Mouse (Mus musculus): Measurements from ENCODE around the gene Tbc1d10a.

Gene Tbc1d10a

GRCm38 (mm10) chr11:4237389-4237912, 50.9 kb downstream of the Tbc1d10a start:
- no peak for DNase-seq (ENCODE audit: low spot score in 2 of 2)

- no peak for DNase-seq (ENCODE audit: low spot score in 2 of 2)
Measured at GRCm38 (mm10) chr11:4238167-4238566, 51.6 kb downstream of the Tbc1d10a start.

- DNase-seq (ENCODE audit: low spot score in 2 of 2), result no peak
Measured at GRCm38 (mm10) chr11:4239691-4240090, 53.1 kb downstream of the Tbc1d10a start.

DNA sequence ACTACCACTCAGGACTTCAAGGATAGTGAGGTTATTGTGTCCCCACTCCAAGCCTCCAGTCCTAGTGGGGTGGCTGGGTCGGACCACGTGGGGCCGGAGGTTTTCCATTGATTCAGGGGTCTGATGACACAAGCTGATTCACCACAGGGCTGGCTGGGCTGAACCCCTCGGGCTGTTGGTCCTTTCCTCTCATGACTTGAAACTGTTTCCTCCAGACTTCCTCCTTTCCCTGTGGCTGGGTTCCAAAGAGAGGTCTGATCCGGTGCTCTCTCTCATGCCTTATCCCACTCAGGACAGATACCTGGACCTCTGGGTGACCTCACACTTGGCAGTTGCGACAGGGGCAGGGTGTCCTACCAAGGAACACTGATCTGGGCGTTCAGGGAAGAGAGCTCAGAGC, 53.6 kb downstream of the Tbc1d10a start:
- DNase-seq (ENCODE audit: low spot score in 2 of 2), result no peak

GRCm38 (mm10) chr11:4241180-4241579, 54.6 kb downstream of the Tbc1d10a start:
- DNase-seq (ENCODE audit: low spot score in 2 of 2), result no peak

GRCm38 (mm10) chr11:4246126-4246525, 59.5 kb downstream of the Tbc1d10a start:
- DNase-seq (ENCODE audit: low spot score in 2 of 2), result no peak

GRCm38 (mm10) chr11:4246623-4247022, 60.0 kb downstream of the Tbc1d10a start:
- DNase-seq (ENCODE audit: low spot score in 2 of 2), result no peak

DNA sequence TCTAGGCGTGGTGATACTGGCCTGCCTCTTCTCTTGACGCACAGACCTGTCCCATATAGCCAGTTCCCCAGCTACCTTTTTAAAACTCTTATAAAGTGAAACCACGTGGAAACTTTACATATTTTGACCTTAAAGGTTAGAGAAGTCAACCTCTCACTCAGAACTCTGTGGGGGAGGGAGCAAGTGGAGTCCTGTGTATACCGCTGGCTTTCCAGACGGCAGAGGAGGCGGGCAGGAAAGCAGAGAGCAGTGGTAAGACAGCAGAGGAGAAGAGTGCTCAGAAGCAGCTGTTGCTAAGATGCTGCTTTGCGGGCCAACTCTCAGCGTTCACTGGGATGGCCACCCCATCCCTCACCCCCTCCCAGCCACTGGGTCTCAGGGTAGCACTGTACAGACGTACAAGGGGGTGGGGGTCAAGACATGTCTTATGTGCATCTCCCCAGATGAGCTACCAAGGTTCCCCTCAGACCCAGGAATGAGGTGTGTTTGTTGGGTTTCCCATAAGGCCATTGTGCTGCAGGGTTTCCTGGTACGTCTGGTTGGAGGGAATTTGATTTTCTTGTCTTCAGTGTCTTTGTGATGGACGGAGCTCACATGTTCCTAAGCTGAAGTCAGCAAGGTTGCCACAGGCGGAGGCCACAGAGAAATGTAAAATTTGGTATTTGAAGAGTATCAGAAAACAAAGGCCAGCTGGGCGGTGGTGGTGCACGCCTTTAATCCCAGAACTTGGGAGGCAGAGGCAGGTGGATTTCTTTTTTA, 60.8 kb downstream of the Tbc1d10a start:
- no peak for DNase-seq (ENCODE audit: low spot score in 2 of 2)

- DNase-seq (ENCODE audit: low spot score in 2 of 2), result no peak
Measured at GRCm38 (mm10) chr11:4249151-4249550, 62.6 kb downstream of the Tbc1d10a start.

DNA sequence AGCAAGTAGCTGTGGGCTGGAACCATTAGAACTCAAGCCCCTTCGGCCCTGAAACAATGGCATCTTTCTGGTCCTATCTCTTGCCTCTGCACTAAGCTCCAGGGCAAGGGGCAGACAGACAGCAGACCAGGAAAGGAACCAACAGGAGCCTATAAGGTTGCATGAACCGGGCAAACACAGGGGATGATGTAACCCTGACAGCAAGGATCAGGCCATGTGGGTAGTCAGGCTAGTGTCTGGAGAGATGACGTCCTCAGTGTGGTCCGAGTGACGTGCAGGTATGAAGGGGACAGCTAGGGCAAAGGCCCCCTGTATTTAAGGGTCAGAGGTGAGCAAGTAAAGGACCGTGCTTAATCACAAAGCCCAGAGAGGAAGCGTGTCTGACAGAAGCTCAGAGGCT, 63.7 kb downstream of the Tbc1d10a start:
- DNase-seq (ENCODE audit: low spot score in 2 of 2), result no peak

GRCm38 (mm10) chr11:4251376-4251775, 64.8 kb downstream of the Tbc1d10a start:
- no peak for DNase-seq (ENCODE audit: low spot score in 2 of 2)

DNA sequence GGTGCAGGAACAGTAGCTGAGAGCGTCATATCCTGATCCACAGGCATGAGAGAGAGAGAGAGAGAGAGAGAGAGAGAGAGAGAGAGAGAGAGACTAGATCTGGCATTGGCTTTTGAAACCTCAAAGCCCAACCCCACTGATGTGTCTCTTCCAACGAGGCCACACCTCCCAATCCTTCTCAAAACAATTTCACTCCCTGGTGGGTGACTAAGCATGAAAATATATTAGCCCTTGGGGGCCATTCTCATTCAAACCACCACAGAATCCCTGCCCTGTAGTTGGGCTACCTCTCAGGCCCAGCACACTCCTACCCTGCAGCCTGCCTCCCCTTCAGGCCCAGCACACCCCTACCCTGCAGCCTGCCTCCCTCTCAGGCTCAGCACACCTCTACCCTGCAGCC, 66.3 kb downstream of the Tbc1d10a start:
- DNase-seq (ENCODE audit: low spot score in 2 of 2), result no peak

DNA sequence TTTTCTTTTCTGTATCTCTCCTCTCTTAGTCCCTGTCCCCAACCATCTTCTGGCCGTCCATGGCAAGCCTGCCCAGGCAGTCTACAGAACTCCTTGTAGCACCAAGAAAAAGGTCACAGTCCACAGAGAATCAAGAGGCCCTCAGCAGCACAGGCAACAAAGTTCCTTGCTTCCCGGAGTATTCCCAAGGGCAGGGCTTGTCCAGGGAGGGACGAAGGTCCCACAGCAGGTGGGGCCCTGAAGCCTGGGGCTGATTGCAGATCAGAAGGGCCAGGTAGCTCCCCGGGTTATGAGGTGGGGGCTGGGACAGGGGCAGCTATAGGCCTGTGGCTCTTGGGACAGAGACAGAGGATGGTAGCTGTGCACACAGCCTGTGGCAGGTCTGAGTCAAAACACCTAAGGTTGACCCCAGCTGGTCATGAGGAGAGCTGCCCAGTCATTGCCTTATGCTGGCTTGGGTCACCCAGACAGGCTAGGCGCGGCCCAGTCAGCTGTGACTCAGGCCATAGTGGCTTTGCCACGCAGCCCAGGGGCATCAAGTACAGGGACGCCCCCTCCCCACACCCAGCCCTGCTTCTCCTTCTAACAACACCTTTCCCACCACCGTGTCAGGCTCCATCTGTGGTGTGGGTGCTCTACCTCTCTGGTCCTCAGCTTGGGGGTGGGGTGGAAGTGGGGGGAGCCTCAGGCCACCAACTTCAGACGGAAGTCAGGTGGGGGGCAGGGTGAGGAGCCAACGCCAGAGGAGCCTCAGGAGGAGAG, 70.4 kb downstream of the Tbc1d10a start, which contains the start of gene Lif:
Gene Lif, plus strand, starts transcription at position 712 of the 762 bp plus-strand sequence.
- no peak for DNase-seq (ENCODE audit: low spot score in 2 of 2)

GRCm38 (mm10) chr11:4257756-4258155, 71.2 kb downstream of the Tbc1d10a start:
- no peak for DNase-seq (ENCODE audit: low spot score in 2 of 2)

GRCm38 (mm10) chr11:4258657-4259082, 72.1 kb downstream of the Tbc1d10a start:
- peak; percentile 86 to 87 for DNase-seq (ENCODE audit: low spot score in 2 of 2)

GRCm38 (mm10) chr11:4260463-4261187, 74.0 kb downstream of the Tbc1d10a start:
- DNase-seq (ENCODE audit: low spot score in 2 of 2), result no peak

GRCm38 (mm10) chr11:4261188-4261494, 74.6 kb downstream of the Tbc1d10a start:
- DNase-seq (ENCODE audit: low spot score in 2 of 2), result peak in 1 of 2 experiments; percentile 28

GRCm38 (mm10) chr11:4261969-4262368, 75.4 kb downstream of the Tbc1d10a start:
- no peak for DNase-seq (ENCODE audit: low spot score in 2 of 2)

DNA sequence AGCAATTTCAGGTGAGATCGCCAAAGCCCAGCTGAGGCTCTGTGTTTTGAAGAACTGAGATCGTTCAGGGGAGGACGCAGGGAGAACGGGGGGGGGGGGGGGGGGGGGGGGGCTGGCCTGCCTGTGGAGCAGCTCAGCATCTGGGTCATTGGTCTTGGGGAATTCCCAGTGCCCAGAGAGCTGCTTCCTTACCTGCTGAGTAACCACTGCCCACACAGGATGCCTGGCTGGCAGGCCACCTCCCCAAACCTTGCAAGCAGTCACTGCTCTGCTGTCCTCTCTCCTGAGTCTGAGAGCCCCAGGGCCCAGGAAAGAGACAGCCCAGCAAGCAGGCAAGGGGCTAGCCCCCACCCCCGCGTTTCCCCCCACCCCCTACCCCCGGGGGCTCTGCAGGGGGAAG, 76.3 kb downstream of the Tbc1d10a start:
- no peak for DNase-seq (ENCODE audit: low spot score in 2 of 2)

DNA sequence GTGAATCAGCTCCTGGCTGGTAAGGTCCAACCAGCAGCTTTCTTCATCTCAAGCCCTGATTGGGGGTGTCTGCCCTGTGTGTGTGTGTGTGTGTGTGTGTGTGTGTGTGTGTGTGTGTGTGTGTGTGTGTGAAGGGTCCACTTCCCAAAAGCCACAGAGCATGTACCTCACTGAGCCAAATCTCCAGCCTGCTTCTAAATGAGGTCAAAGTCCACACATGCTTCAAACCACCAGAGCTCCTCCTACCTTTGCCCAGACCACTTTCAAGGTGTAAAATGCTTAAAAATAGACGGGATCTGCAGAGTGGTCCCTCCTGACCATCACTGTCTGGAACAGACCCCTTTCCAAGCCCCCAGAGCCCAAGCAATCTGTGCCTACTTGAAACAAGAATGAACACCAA, 76.7 kb downstream of the Tbc1d10a start:
- no peak for DNase-seq (ENCODE audit: low spot score in 2 of 2)

DNA sequence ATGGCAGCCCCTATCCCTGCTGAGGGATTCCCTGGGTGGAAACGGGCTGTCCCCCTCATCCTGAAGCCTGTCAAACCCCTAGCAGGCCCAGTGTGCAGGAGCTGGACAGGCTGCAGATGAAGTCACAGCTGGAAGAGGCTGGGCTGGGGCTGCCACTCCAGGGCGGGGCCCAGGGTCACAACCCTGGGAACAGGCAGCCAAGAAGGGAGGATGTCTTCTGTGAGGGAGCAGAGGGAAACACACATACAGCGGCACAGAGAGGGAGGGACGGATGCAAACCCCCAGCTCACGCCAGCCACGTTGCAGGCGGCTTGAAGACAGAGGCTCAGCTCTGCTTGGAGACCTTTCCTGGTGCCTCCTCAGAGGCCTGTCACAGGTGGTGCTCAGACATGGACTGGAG, 77.5 kb downstream of the Tbc1d10a start:
- DNase-seq (ENCODE audit: low spot score in 2 of 2), result no peak

All from frontal cortex, postnatal 36 days (tissue).